Mouse (Mus musculus): ENCODE results near the gene Smim10l1. TPM values are rescaled to one million over a fixed set of nuclear protein-coding genes. Genes with fewer than 3 reads are reported as not detected.

Smim10l1 gene
- 10 to 100 TPM; 65.5 to 73.3 TPM for total RNA-seq (2021)
- long read RNA-seq, experiment 1, transcript Smim10l1-201 (1 exons, 2,842 nt): major isoform, 138 of 140 reads
- long read RNA-seq, experiment 1, partial matches to known transcripts: 0 of 140 reads
- long read RNA-seq, experiment 1, other reads (novel, unspliced or antisense): 1 of 140 reads
- long read RNA-seq, experiment 2, transcript Smim10l1-201 (1 exons, 2,842 nt): major isoform, 137 of 139 reads
- long read RNA-seq, experiment 2, partial matches to known transcripts: 0 of 139 reads
- long read RNA-seq, experiment 2, other reads (novel, unspliced or antisense): 0 of 139 reads

DNA sequence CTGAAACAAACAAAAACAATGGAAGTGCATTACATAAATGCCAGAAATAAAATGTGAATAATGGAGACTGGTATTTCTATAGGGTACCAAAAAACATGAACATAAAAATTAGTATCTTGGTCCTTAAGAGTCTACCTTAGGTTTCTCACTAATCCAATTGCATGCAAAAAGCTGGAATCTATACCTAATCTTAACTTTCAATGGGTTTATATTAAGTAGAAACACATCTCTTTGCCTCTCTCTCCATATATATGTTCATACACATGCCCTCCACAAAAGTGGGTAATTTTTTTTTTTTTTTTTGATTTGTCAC lies at the start of gene Smim10l1:
Gene Smim10l1 (plus strand): TSS at position 301 of the 313 bp plus-strand sequence.
- intact Hi-C loops (cut with DNase I): no loop called here
- no peak for DNase-seq

DNA sequence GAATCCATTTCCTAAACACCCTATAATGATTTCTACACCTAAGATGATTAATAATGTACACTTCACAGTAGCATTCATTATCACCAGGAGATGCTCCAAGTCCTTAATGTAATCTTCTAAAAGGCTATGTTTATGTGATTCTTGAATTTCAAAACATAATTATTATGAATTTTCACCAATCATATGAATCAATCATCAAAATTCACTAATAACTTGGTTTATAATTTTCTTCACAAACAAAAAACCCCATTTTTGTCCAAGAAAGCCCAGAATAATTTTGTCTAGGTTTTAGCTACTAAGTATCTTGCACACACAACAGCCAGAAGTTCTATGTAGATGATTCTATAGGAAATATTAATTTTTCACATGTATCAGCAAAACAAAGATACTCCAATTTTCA lies 49.0 kb upstream of the Smim10l1 start, which contains the start of gene Tas2r140:
Gene Tas2r140 (minus strand): TSS at position 101 of the 400 bp plus-strand sequence.
- intact Hi-C loops (cut with DNase I): no loop called here

DNA sequence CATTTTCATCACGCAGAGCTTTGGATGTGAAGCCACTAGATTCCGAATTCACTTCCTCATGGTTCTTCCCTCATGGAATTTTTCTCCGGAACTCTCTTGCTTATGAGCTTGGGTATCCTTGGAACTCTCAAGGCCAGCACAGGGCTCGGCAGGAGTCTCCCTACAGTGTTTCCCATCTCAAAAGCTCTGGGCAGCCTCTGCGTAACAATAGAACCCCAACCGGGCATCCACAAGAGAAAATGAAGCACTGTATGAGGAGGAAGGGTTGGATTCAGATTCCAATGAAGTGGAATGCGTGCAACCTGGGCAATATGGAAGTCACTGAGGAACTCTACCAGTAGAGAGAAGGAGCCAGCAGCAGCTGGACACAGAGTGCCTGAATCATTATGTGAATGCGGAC lies 12.5 kb upstream of the Smim10l1 start:
- intact Hi-C loops (cut with DNase I): no loop called here
- no peak for DNase-seq

More for the DNA sequence above, 49.0 kb upstream of the Smim10l1 start, which contains the start of gene Tas2r140:
- DNase-seq: no peak

DNA sequence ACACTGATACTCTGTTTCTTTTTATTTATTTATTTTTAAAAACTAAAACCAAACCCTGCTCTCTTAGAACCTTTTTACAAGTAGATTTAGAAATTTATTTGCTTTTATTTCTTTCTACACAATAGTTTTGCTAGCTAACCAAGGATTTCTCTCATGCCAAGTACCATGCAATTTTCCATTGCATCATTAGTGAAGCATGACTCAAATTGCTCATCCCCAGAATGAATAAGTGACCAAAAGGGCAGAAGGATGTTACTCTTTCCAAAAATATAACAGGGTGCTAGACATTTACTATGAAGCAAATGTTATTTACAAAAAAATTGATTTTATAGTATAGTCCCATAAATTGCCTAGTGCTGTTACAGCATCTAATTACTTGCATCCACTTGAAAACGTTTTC lies 2.3 kb upstream of the Smim10l1 start:
- intact Hi-C loops (cut with DNase I): no loop called here
- no peak for DNase-seq

DNA sequence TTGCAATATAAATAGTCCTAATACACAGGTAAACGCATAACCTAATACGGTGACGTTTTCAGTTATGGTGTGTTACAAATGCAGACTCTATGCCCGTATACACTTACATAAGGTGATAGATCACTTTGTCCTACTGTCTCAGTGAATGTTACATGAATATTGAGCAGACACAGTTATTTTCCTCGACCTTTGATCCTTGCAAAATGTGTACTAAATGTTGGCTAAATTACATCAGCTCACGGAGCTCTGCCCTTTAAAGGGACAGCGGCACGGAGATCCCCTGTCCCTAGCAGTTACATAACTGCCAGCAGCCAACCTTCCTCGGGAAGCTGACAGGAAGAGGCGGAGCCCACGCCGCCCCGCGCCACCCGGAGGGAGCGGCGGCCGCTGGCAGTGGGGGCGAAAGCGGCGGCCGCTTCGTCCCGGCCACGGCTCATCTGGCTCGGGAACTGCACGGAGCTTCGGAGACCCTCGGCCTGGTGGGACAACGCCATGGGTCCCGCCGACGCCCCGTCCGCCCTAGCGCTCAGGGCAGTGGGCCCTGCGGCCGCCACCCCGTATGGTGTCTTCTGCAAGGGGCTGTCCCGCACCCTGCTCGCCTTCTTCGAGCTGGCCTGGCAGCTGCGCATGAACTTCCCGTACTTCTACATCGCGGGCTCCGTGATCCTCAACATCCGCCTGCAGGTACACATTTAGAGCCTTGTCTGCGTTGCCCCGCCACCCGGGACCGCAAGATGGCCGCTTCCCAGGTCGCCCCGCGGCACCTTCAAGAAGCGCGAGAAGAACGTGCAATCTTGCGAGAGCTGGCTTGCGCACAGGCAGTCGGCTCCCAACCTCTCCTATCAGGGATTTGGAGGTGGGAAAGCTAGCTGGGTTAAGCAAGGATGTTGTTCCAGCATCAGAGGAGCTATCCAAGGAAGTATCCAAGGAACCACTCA lies 482 bp downstream of the Smim10l1 start:
- DNase-seq: peak; percentile 90 to 94
- intact Hi-C loops (cut with DNase I): no loop called here

Other genes with a start within 250 kb of the Smim10l1 start
- gene Tas2r116, start 249.5 kb upstream of the Smim10l1 start, total RNA-seq (2021): not detected
- not detected for gene Tas2r110, start 236.9 kb upstream of the Smim10l1 start, total RNA-seq (2021)
- not detected for gene Tas2r113, start 211.9 kb upstream of the Smim10l1 start, total RNA-seq (2021)
- gene Tas2r125, start 195.3 kb upstream of the Smim10l1 start, total RNA-seq (2021): not detected
- not detected for gene Tas2r129, start 153.8 kb upstream of the Smim10l1 start, total RNA-seq (2021)
- gene Tas2r131, start 147.0 kb upstream of the Smim10l1 start, total RNA-seq (2021): not detected
- gene Tas2r109, start 123.9 kb upstream of the Smim10l1 start, total RNA-seq (2021): not detected
- gene Tas2r103, start 67.8 kb upstream of the Smim10l1 start, total RNA-seq (2021): not detected
- not detected for gene Tas2r140, start 49.1 kb upstream of the Smim10l1 start, total RNA-seq (2021)
- gene 5530400C23Rik, start 187.3 kb downstream of the Smim10l1 start, total RNA-seq (2021): not detected